Mouse (Mus musculus) gastrocnemius, postnatal 10 days (tissue): Measurements from ENCODE around the gene Gdap2. TPM values are rescaled to one million over a fixed set of nuclear protein-coding genes. Genes with fewer than 3 reads are reported as not detected.
A peak's percentile ranks its signal among the peaks of the same experiment; 100 is the strongest.

Experiments used
- DNase-seq: peaks from one replicate; pipeline ENCODE4 v3.0.0; 2021; ENCODE audit warnings: mixed read lengths
- long read RNA-seq, 2 experiments: library from polyadenylated mRNA; stranded (forward); transcript quantifications; one replicate each; pipeline ENCODE4 v2.0.0; 2021
- total RNA-seq, 2 experiments: library from RNA; stranded (reverse); gene quantifications; 2 replicates each; pipeline ENCODE4 v1.2.3; 2021

Gene Gdap2
- total RNA-seq: 1 to 10 TPM; 7.2 to 7.7 TPM
- long read RNA-seq, experiment 1, partial matches to known transcripts: 0 of 6 reads
- long read RNA-seq, experiment 1, other reads (novel, unspliced or antisense): 2 of 6 reads
- long read RNA-seq, experiment 2, transcript Gdap2-201 (14 exons, 3,008 nt): major isoform, 12 of 16 reads
- long read RNA-seq, experiment 2, partial matches to known transcripts: 2 of 16 reads
- long read RNA-seq, experiment 2, other reads (novel, unspliced or antisense): 2 of 16 reads

- DNase-seq: peak; percentile 91
Measured at GRCm38 (mm10) chr3:100162315-100163105, at the start of gene Gdap2, which contains the start of gene Wdr3. TSS of gene Gdap2 (plus strand) at chr3:100162381. TSS of gene Wdr3 (minus strand) at chr3:100162407.

GRCm38 (mm10) chr3:100118681-100119080, 43.5 kb upstream of the Gdap2 start:
- no peak for DNase-seq

- no peak for DNase-seq
Measured at GRCm38 (mm10) chr3:100121961-100122360, 40.2 kb upstream of the Gdap2 start.

- no peak for DNase-seq
Measured at GRCm38 (mm10) chr3:100122445-100122844, 39.7 kb upstream of the Gdap2 start.

- DNase-seq: no peak
Measured at GRCm38 (mm10) chr3:100160682-100161445, 1.3 kb upstream of the Gdap2 start.

GRCm38 (mm10) chr3:100161665-100162314, 391 bp upstream of the Gdap2 start:
- no peak for DNase-seq

- DNase-seq: no peak
Measured at GRCm38 (mm10) chr3:100163556-100163955, 1.4 kb downstream of the Gdap2 start.

GRCm38 (mm10) chr3:100164991-100165390, 2.8 kb downstream of the Gdap2 start:
- no peak for DNase-seq

GRCm38 (mm10) chr3:100176031-100176430, 13.8 kb downstream of the Gdap2 start:
- DNase-seq: no peak

GRCm38 (mm10) chr3:100180471-100180870, 18.3 kb downstream of the Gdap2 start:
- no peak for DNase-seq

- peak; percentile 59 for DNase-seq
Measured at GRCm38 (mm10) chr3:100189444-100189843, 27.3 kb downstream of the Gdap2 start.

GRCm38 (mm10) chr3:100189861-100190260, 27.7 kb downstream of the Gdap2 start:
- no peak for DNase-seq

- DNase-seq: no peak
Measured at GRCm38 (mm10) chr3:100194210-100194609, 32.0 kb downstream of the Gdap2 start.

- no peak for DNase-seq
Measured at GRCm38 (mm10) chr3:100201554-100201953, 39.4 kb downstream of the Gdap2 start.

- DNase-seq: no peak
Measured at GRCm38 (mm10) chr3:100206973-100207372, 44.8 kb downstream of the Gdap2 start.

GRCm38 (mm10) chr3:100215469-100215868, 53.3 kb downstream of the Gdap2 start:
- DNase-seq: no peak

GRCm38 (mm10) chr3:100225326-100225959, 63.3 kb downstream of the Gdap2 start:
- no peak for DNase-seq

- DNase-seq: no peak
Measured at GRCm38 (mm10) chr3:100227509-100227908, 65.3 kb downstream of the Gdap2 start.

- DNase-seq: no peak
Measured at GRCm38 (mm10) chr3:100228981-100229380, 66.8 kb downstream of the Gdap2 start.

- no peak for DNase-seq
Measured at GRCm38 (mm10) chr3:100236725-100237436, 74.7 kb downstream of the Gdap2 start.

- DNase-seq: no peak
Measured at GRCm38 (mm10) chr3:100242230-100242629, 80.0 kb downstream of the Gdap2 start.
